Mouse (Mus musculus) hindbrain, postnatal 0 days (tissue): ENCODE measurements at regions not wholly inside any gene's neighbourhood (a gene's known extent, or its start where the extent isn't known, plus 50 kb on each side); places are given as distances from the start of the nearest gene placed in this dataset.

Experiments
- ATAC-seq: fragments of 200-750 bp; cut with Nextera tagmentation; 2 replicates; pipeline ENCODE4 v1.8.0; 2017; ENCODE audit warnings: mild to moderate bottlenecking, moderate TSS enrichment, moderate library complexity
- DNase-seq: peaks from one replicate; pipeline ENCODE4 v3.0.0-alpha.2; 2015; ENCODE audit warnings: low spot score
- H3K27ac ChIP-seq: fragments of 300-500 bp; sonication (generic); 2 replicates; pipeline ENCODE4 v1.5.1; 2014; ENCODE audit warnings: mild to moderate bottlenecking
- H3K27me3 ChIP-seq: fragments of 300-500 bp; sonication (generic); 2 replicates; pipeline ENCODE4 v1.6.1; 2014; ENCODE audit warnings: low read length, mixed read lengths; ENCODE audit not compliant: insufficient read depth
- H3K36me3 ChIP-seq: fragments of 300-500 bp; sonication (generic); 2 replicates; pipeline ENCODE4 v1.6.1; 2014; ENCODE audit warnings: low read length, mixed read lengths; ENCODE audit not compliant: insufficient read depth
- H3K4me1 ChIP-seq: fragments of 300-500 bp; sonication (generic); 2 replicates; pipeline ENCODE4 v1.6.1; 2014; ENCODE audit warnings: antibody characterized with exemption, low read length, mixed read lengths; ENCODE audit not compliant: insufficient read depth
- H3K4me2 ChIP-seq: fragments of 300-500 bp; sonication (generic); 2 replicates; pipeline ENCODE4 v1.6.1; 2014; ENCODE audit warnings: low read depth, mild to moderate bottlenecking, low read length, moderate library complexity, mixed read lengths
- H3K4me3 ChIP-seq: fragments of 300-500 bp; sonication (generic); 2 replicates; pipeline ENCODE4 v1.5.1; 2014; ENCODE audit warnings: low read length
- H3K9ac ChIP-seq: fragments of 300-500 bp; sonication (generic); replicated peaks from 2 replicates; pipeline ENCODE4 v1.6.1; 2014; ENCODE audit warnings: mild to moderate bottlenecking, low read length, moderate library complexity, mixed read lengths
- H3K9me3 ChIP-seq: fragments of 300-500 bp; sonication (generic); 2 replicates; pipeline ENCODE4 v1.6.1; 2016; ENCODE audit warnings: low read length, mixed read lengths
- CTCF ChIP-seq: IDR thresholded peaks from 2 replicates; pipeline ENCODE4 v1.5.1; 2016; ENCODE audit warnings: antibody characterized with exemption, control low read depth, low read depth
- WGBS: fragments of 180-500 bp; shearing (Covaris S2); extraction: QIAGEN DNeasy Blood & Tissue Kit; methylation state at CpG from one replicate; pipeline ENCODE4 v1.1.7; 2014; 5-methylcytosine and 5-hydroxymethylcytosine counted together

DNA sequence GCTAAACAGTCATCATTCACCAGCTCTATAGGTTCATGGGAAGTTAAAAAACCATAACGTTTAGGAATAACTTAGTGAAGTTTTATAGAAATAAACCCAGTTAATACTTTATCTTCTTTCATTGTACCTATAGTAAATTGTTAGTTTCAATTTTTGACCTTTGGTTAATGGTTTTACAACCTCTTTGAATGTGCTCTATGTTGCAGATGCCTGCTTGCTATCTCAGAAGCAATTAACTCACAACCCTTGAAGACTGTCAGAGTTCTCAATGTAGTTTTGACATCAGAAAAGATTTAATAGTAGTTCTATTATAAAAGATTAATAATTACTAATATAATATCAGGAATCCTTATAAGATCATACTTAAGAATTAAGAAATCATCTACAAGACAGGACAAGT lies 294.8 kb upstream of the St8sia4 start:
- no peak for DNase-seq
- no peak for ATAC-seq
- Histone ChIP-seq H3K27ac (no peak overlapping the region), H3K9ac (no peak overlapping the region), H3K4me1 (no peaks in the 10 kb centered on the region), H3K4me2 (no peak overlapping the region), H3K27me3 (no peaks in the 10 kb centered on the region), H3K4me3 (no peak overlapping the region), H3K36me3 (no peaks in the 10 kb centered on the region), H3K9me3 (no peaks in the 10 kb centered on the region)
- WGBS: 92% methylated on average over 1 of the region's 1 CpGs
- TF ChIP-seq CTCF: no peak
